Mouse (Mus musculus) neural tube, embryonic 12.5 days (tissue): ENCODE measurements at regions not wholly inside any gene's neighbourhood (a gene's known extent, or its start where the extent isn't known, plus 50 kb on each side); places are given as distances from the start of the nearest gene placed in this dataset.

Source experiments
- ATAC-seq: fragments of 200-750 bp; cut with Nextera tagmentation; 2 replicates; pipeline ENCODE4 v1.8.0; 2017; ENCODE audit warnings: low read depth, mild to moderate bottlenecking, moderate TSS enrichment, moderate library complexity; ENCODE audit not compliant: low FRiP score
- H3K27ac ChIP-seq: fragments of 300-500 bp; sonication (generic); 2 replicates; pipeline ENCODE4 v1.5.1; 2016
- H3K27me3 ChIP-seq: fragments of 300-500 bp; sonication (generic); replicated peaks from 2 replicates; pipeline ENCODE4 v1.6.1; 2016; ENCODE audit warnings: mild to moderate bottlenecking
- H3K36me3 ChIP-seq: fragments of 300-500 bp; sonication (generic); 2 replicates; pipeline ENCODE4 v1.6.1; 2016; ENCODE audit warnings: mild to moderate bottlenecking
- H3K4me1 ChIP-seq: fragments of 300-500 bp; sonication (generic); 2 replicates; pipeline ENCODE4 v1.6.1; 2016
- H3K4me2 ChIP-seq: fragments of 300-500 bp; sonication (generic); replicated peaks from 2 replicates; pipeline ENCODE4 v1.6.1; 2016; ENCODE audit warnings: mild to moderate bottlenecking
- H3K4me3 ChIP-seq: fragments of 300-500 bp; sonication (generic); 2 replicates; pipeline ENCODE4 v1.5.1; 2016
- H3K9ac ChIP-seq: fragments of 300-500 bp; sonication (generic); 2 replicates; pipeline ENCODE4 v1.6.1; 2016; ENCODE audit warnings: mild to moderate bottlenecking
- H3K9me3 ChIP-seq: fragments of 300-500 bp; sonication (generic); 2 replicates; pipeline ENCODE4 v1.6.1; 2016; ENCODE audit warnings: mild to moderate bottlenecking
- WGBS: fragments of 180-500 bp; shearing (Covaris S2); methylation state at CpG from one replicate; pipeline ENCODE4 v1.1.7; 2016; 5-methylcytosine and 5-hydroxymethylcytosine counted together

GRCm38 (mm10) chr2:92687702-92688101, 88.2 kb downstream of the Chst1 start:
- ATAC-seq: no peak
- Histone ChIP-seq H3K4me2 (no peak overlapping the region), H3K9ac (no peak overlapping the region), H3K4me3 (no peak overlapping the region), H3K4me1 (peaks cover 11% of the 10 kb centered on the region; the same call in 1 of the 2 replicates), H3K27me3 (no peaks in the 10 kb centered on the region; the same call in 1 of the 2 replicates), H3K27ac (no peak overlapping the region), H3K36me3 (no peaks in the 10 kb centered on the region), H3K9me3 (no peaks in the 10 kb centered on the region)
- 37% methylated on average over 1 of the region's 1 CpGs for WGBS

GRCm38 (mm10) chr2:92689203-92689602, 89.7 kb downstream of the Chst1 start:
- no peak overlapping the region for H3K27ac ChIP-seq
- ATAC-seq: no peak
- no peaks in the 10 kb centered on the region for H3K36me3 ChIP-seq
- H3K9me3 ChIP-seq: no peaks in the 10 kb centered on the region
- peaks cover 5% of the 10 kb centered on the region; the same call in 1 of the 2 replicates for H3K27me3 ChIP-seq
- WGBS: 19% methylated on average over 2 of the region's 2 CpGs
- H3K4me2 ChIP-seq: no peak overlapping the region
- H3K4me3 ChIP-seq: no peak overlapping the region
- no peak overlapping the region for H3K9ac ChIP-seq
- H3K4me1 ChIP-seq: peaks cover 11% of the 10 kb centered on the region; the same call in 1 of the 2 replicates

- H3K27ac ChIP-seq: no peak overlapping the region
- no peak for ATAC-seq
- 86% methylated on average over 2 of the region's 2 CpGs for WGBS
Observed at GRCm38 (mm10) chr2:92690304-92690703, 90.8 kb downstream of the Chst1 start.

GRCm38 (mm10) chr2:92691438-92691837, 91.9 kb downstream of the Chst1 start:
- no peaks in the 10 kb centered on the region for H3K36me3 ChIP-seq
- no peak overlapping the region for H3K4me2 ChIP-seq
- no peak overlapping the region for H3K27ac ChIP-seq
- H3K4me1 ChIP-seq: peaks cover 11% of the 10 kb centered on the region; the same call in 1 of the 2 replicates
- H3K9ac ChIP-seq: no peak overlapping the region
- H3K4me3 ChIP-seq: no peak overlapping the region
- H3K27me3 ChIP-seq: peaks cover 12% of the 10 kb centered on the region; the same call in 1 of the 2 replicates
- ATAC-seq: no peak
- H3K9me3 ChIP-seq: no peaks in the 10 kb centered on the region
- 84% methylated on average over 2 of the region's 2 CpGs for WGBS

More at GRCm38 (mm10) chr2:92690304-92690703, 90.8 kb downstream of the Chst1 start:
- no peak overlapping the region for H3K9ac ChIP-seq
- H3K36me3 ChIP-seq: no peaks in the 10 kb centered on the region
- H3K9me3 ChIP-seq: no peaks in the 10 kb centered on the region
- H3K4me1 ChIP-seq: peaks cover 11% of the 10 kb centered on the region; the same call in 1 of the 2 replicates
- peaks cover 12% of the 10 kb centered on the region; the same call in 1 of the 2 replicates for H3K27me3 ChIP-seq
- no peak overlapping the region for H3K4me2 ChIP-seq
- no peak overlapping the region for H3K4me3 ChIP-seq

DNA sequence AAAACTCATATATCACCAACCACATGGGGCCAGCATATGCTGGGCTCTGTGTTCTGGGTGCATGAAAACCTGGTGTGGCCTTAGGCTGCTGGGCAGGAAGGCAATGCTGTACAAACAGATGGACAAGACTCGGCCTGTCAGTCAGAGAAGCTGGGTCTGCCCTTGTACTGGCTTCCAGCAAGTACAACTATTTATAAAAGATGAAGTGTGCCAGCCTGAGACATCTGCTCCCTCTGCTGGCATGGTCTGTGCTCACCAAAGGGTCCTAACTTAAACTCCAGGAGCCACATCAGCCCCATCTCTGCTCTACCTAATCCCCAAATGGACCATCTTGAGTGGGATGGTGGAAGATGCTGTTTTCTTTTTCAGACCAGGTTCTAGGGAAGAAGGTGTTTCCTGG, 93.1 kb downstream of the Chst1 start:
- no peaks in the 10 kb centered on the region for H3K9me3 ChIP-seq
- WGBS: 92% methylated on average over 1 of the region's 1 CpGs
- peaks cover 12% of the 10 kb centered on the region; the same call in 1 of the 2 replicates for H3K27me3 ChIP-seq
- peaks cover 11% of the 10 kb centered on the region; the same call in 1 of the 2 replicates for H3K4me1 ChIP-seq
- no peak overlapping the region for H3K4me2 ChIP-seq
- ATAC-seq: no peak
- no peak overlapping the region for H3K9ac ChIP-seq
- no peak overlapping the region for H3K27ac ChIP-seq
- no peaks in the 10 kb centered on the region for H3K36me3 ChIP-seq
- no peak overlapping the region for H3K4me3 ChIP-seq

DNA sequence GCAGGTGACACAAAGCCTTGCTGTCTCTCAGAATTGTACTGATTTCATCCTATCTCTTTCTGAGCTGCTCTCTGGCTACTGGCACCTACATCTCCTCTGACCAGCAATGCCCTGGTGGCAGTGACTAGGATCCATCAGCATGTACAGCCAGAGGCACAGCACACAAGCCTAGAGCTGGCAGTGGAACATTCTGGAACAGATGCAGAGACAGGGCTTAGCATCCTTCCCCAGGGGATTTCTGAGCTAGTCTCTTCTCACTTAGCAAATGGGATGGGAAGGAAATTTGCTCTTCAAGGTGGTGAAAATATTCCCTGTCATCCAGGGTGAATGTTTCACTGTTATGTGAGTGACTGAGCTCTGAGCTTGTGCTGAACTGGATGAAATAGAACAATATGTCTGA, 93.5 kb downstream of the Chst1 start:
- Histone ChIP-seq H3K4me1 (peaks cover 11% of the 10 kb centered on the region; the same call in 1 of the 2 replicates), H3K9ac (no peak overlapping the region), H3K27ac (no peak overlapping the region), H3K27me3 (peaks cover 12% of the 10 kb centered on the region; the same call in 1 of the 2 replicates), H3K36me3 (no peaks in the 10 kb centered on the region), H3K4me3 (no peak overlapping the region), H3K4me2 (no peak overlapping the region), H3K9me3 (no peaks in the 10 kb centered on the region)
- ATAC-seq: no peak

- Histone ChIP-seq H3K4me1 (no peaks in the 10 kb centered on the region; the same call in 1 of the 2 replicates), H3K4me3 (no peak overlapping the region), H3K9ac (no peak overlapping the region), H3K27ac (no peak overlapping the region), H3K9me3 (no peaks in the 10 kb centered on the region), H3K4me2 (no peak overlapping the region), H3K27me3 (peaks cover 12% of the 10 kb centered on the region; the same call in 1 of the 2 replicates), H3K36me3 (no peaks in the 10 kb centered on the region)
- WGBS: 83% methylated on average over 2 of the region's 2 CpGs
- ATAC-seq: no peak
Observed at GRCm38 (mm10) chr2:92694797-92695196, 95.3 kb downstream of the Chst1 start.

- Histone ChIP-seq H3K4me2 (no peak overlapping the region), H3K27me3 (peaks cover 12% of the 10 kb centered on the region; the same call in 1 of the 2 replicates), H3K9ac (no peak overlapping the region), H3K4me3 (no peak overlapping the region), H3K4me1 (no peaks in the 10 kb centered on the region; the same call in 1 of the 2 replicates), H3K36me3 (no peaks in the 10 kb centered on the region), H3K27ac (no peak overlapping the region), H3K9me3 (no peaks in the 10 kb centered on the region)
- ATAC-seq: peak; percentile 63; the same call in 1 of the 2 replicates
- whole genome bisulfite sequencing: 22% methylated on average over 3 of the region's 3 CpGs
Observed at GRCm38 (mm10) chr2:92695869-92696268, 96.4 kb downstream of the Chst1 start.

GRCm38 (mm10) chr2:92697721-92698120, 98.2 kb downstream of the Chst1 start:
- no peak overlapping the region for H3K4me3 ChIP-seq
- no peaks in the 10 kb centered on the region; the same call in 1 of the 2 replicates for H3K4me1 ChIP-seq
- no peak overlapping the region for H3K9ac ChIP-seq
- H3K27ac ChIP-seq: no peak overlapping the region
- WGBS: 62% methylated on average over 5 of the region's 5 CpGs
- H3K27me3 ChIP-seq: peaks cover 12% of the 10 kb centered on the region; the same call in 1 of the 2 replicates
- H3K4me2 ChIP-seq: no peak overlapping the region
- ATAC-seq: no peak
- no peaks in the 10 kb centered on the region for H3K9me3 ChIP-seq
- H3K36me3 ChIP-seq: no peaks in the 10 kb centered on the region

DNA sequence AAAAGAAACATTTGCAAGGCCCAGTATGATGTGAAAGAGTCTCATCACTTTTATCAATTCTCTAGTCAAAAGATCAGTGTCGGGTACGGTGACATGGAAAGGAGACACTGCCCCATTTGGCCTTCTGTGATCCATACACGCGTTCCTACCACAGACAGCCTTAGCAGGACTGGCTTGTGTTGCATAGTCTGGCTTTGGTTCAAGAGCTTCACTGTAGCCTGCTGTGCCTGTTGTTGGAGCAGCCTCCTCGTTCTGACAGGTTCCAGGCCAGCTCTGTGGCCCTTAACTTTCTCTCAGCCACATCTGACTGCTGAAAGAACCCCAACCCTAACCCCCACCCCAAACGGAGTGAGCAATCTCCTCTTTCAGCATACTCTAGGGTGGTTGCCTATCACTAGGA, 99.9 kb downstream of the Chst1 start:
- H3K36me3 ChIP-seq: no peaks in the 10 kb centered on the region
- H3K4me1 ChIP-seq: no peaks in the 10 kb centered on the region; the same call in 1 of the 2 replicates
- H3K27me3 ChIP-seq: peaks cover 7% of the 10 kb centered on the region; the same call in 1 of the 2 replicates
- no peak for ATAC-seq
- H3K9me3 ChIP-seq: no peaks in the 10 kb centered on the region
- H3K27ac ChIP-seq: no peak overlapping the region
- no peak overlapping the region for H3K4me2 ChIP-seq
- 89% methylated on average over 6 of the region's 6 CpGs for WGBS
- no peak overlapping the region for H3K4me3 ChIP-seq
- no peak overlapping the region for H3K9ac ChIP-seq

GRCm38 (mm10) chr2:92704035-92704434, 104.5 kb downstream of the Chst1 start:
- Histone ChIP-seq H3K4me1 (no peaks in the 10 kb centered on the region), H3K9ac (no peak overlapping the region), H3K36me3 (no peaks in the 10 kb centered on the region), H3K27ac (no peak overlapping the region), H3K9me3 (no peaks in the 10 kb centered on the region), H3K4me2 (no peak overlapping the region), H3K4me3 (no peak overlapping the region), H3K27me3 (no peaks in the 10 kb centered on the region; the same call in 1 of the 2 replicates)
- WGBS: 47% methylated on average over 3 of the region's 3 CpGs
- ATAC-seq: no peak

GRCm38 (mm10) chr2:92709668-92710067, 110.2 kb downstream of the Chst1 start:
- 0 out of 2 replicates have a peak, but pooled peaks cover 4% of the 10 kb centered on the region for H3K27me3 ChIP-seq
- ATAC-seq: no peak
- no peaks in the 10 kb centered on the region for H3K36me3 ChIP-seq
- no peaks in the 10 kb centered on the region for H3K9me3 ChIP-seq
- H3K4me2 ChIP-seq: no peak overlapping the region
- no peak overlapping the region for H3K4me3 ChIP-seq
- no peak overlapping the region for H3K27ac ChIP-seq
- peaks cover 13% of the 10 kb centered on the region; the same call in 1 of the 2 replicates for H3K4me1 ChIP-seq
- no peak overlapping the region for H3K9ac ChIP-seq
- WGBS: 89% methylated on average over 3 of the region's 3 CpGs
